Mouse (Mus musculus): ENCODE results near the gene Jhy.

Gene Jhy

DNA sequence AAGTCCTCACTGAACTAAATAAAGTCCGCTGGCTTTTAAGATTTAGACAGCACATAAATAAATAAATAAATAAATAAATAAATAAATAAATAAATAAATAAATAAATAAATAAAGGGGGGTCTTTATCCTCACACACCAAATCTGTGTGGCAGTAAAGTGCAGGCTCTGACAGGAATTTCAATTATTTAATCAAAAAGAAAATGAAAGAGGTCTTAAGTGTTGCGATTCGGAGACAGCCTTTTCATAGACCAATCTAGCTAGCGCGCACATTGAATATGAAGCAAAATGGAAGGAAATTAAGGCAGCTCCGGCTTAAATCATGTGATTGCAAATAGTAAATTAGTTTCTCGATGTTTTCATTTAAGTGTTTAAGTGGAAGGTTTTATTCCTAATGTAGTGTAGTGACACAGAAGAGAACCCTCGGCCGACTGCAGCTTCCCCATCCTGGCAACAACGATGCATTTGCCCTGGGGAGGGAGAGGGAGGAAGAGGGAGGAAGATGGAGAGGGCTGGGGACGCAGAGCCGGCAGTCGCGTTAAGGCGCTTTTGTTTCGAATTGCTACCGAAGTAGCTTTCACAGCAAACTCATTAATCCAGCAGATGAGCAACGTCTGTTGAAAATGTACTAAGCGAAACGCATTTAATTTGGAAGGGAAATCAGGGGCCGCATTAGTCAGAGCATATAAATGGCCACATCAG, 105.3 kb downstream of the Jhy start:
- DNase-seq (ENCODE audit: low spot score in 2 of 2): no peak

- DNase-seq (ENCODE audit: low spot score in 2 of 2): no peak
These were observed 112.4 kb downstream of the Jhy start for GRCm38 (mm10) chr9:40851515-40851914.
